Mouse (Mus musculus) spleen, postnatal 14 days (tissue): ENCODE measurements around the gene Ret.

ENCODE experiments used
- DNase-seq, 2 experiments: peaks; one replicate each; pipeline ENCODE4 v3.0.0; 2021 to 2022; ENCODE audit warnings: low spot score in 2 of 2

The Ret gene

GRCm38 (mm10) chr6:118111810-118112209 lies 85.7 kb downstream of the Ret start:
- no peak for DNase-seq
